Mouse (Mus musculus) liver, postnatal 0 days (tissue): ENCODE measurements around the gene Rab13. TPM values are rescaled to one million over a fixed set of nuclear protein-coding genes. Genes with fewer than 3 reads are reported as not detected.

Experiments
- ATAC-seq: fragments of 200-750 bp; cut with Nextera tagmentation; 2 replicates; pipeline ENCODE4 v1.8.0; 2017; ENCODE audit warnings: mild to moderate bottlenecking, moderate library complexity
- DNase-seq: peaks from one replicate; pipeline ENCODE4 v3.0.0-alpha.2; 2016
- H3K27ac ChIP-seq: fragments of 300-500 bp; sonication (generic); 2 replicates; pipeline ENCODE4 v1.5.1; 2014; ENCODE audit warnings: antibody characterized with exemption, moderate library complexity, mild to moderate bottlenecking, low read depth
- H3K27me3 ChIP-seq: fragments of 300-500 bp; sonication (generic); 2 replicates; pipeline ENCODE4 v1.6.1; 2014; ENCODE audit warnings: low read length, control low read depth, mixed read lengths; ENCODE audit not compliant: insufficient read depth
- H3K36me3 ChIP-seq: fragments of 300-500 bp; sonication (generic); replicated peaks from 2 replicates; pipeline ENCODE4 v1.6.1; 2014; ENCODE audit warnings: mild to moderate bottlenecking, control low read depth, low read length, moderate library complexity, mixed read lengths; ENCODE audit not compliant: insufficient read depth
- H3K4me1 ChIP-seq: fragments of 300-500 bp; sonication (generic); 2 replicates; pipeline ENCODE4 v1.6.1; 2014; ENCODE audit warnings: antibody characterized with exemption, mild to moderate bottlenecking, control low read depth; ENCODE audit not compliant: insufficient read depth
- H3K4me2 ChIP-seq: fragments of 300-500 bp; sonication (generic); 2 replicates; pipeline ENCODE4 v1.6.1; 2014; ENCODE audit warnings: low read depth, mild to moderate bottlenecking, low read length, moderate library complexity, mixed read lengths
- H3K4me3 ChIP-seq: fragments of 300-500 bp; sonication (generic); 2 replicates; pipeline ENCODE4 v1.5.1; 2014; ENCODE audit warnings: low read depth, low read length
- H3K9ac ChIP-seq: fragments of 300-500 bp; sonication (generic); replicated peaks from 2 replicates; pipeline ENCODE4 v1.6.1; 2014; ENCODE audit warnings: mild to moderate bottlenecking, moderate library complexity
- H3K9me3 ChIP-seq: fragments of 300-500 bp; sonication (generic); 2 replicates; pipeline ENCODE4 v1.6.1; 2016; ENCODE audit warnings: mild to moderate bottlenecking, control low read depth, low read length, mixed read lengths
- CTCF ChIP-seq: sonication (generic); IDR thresholded peaks from 2 replicates; pipeline ENCODE4 v1.5.1; 2016; ENCODE audit warnings: antibody characterized with exemption, low read depth
- EP300 ChIP-seq: IDR thresholded peaks from 2 replicates; pipeline ENCODE4 v1.6.1; 2016; ENCODE audit warnings: antibody characterized with exemption, low read depth, mild to moderate bottlenecking
- WGBS: fragments of 180-500 bp; shearing (Covaris S2); extraction: QIAGEN DNeasy Blood & Tissue Kit; methylation state at CpG from one replicate; pipeline ENCODE4 v1.1.7; 2014; ENCODE audit not compliant: insufficient replicate concordance; 5-methylcytosine and 5-hydroxymethylcytosine counted together
- polyA plus RNA-seq: library from polyadenylated mRNA; unstranded; fragments of >200 nt; fragmentation: Nextera tagmentation; extraction: Ambion mirVana; gene quantifications from 2 replicates; pipeline ENCODE4 v1.2.1, GENCODE M21; 2015

The Rab13 gene
- polyA plus RNA-seq, 1 experiment from 2014 or later, result 4.9 TPM

DNA sequence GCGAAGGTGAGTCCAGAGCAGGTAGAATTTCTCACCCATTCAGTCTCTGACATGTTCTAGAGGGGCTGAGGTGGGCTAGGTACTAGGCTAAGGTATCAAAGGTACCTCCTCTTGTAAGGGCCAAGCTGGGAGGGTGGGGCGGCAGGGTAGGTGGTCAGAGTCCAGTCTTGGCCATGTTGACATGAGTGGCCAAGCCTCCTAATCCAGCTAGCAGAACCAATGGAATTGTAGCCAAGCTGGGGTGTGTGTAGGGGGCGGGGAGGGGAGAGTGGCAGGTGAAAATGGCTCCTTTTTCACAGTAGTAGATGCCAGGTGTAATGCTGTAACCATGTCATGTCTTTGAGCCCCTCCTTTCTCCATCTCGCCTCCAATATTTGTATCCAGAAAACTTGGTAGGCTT lies 45.0 kb downstream of the Rab13 start:
- Histone ChIP-seq H3K9ac (no peak overlapping the region), H3K27me3 (no peaks in the 10 kb centered on the region), H3K36me3 (peaks cover 52% of the 10 kb centered on the region), H3K4me3 (no peak overlapping the region), H3K9me3 (no peaks in the 10 kb centered on the region), H3K4me1 (peaks cover 15% of the 10 kb centered on the region), H3K4me2 (no peak overlapping the region), H3K27ac (peak overlapping the region; percentile 79)
- DNase-seq (peak; percentile 70), ATAC-seq (peak; percentile 68)
- WGBS, result 66% methylated on average over 4 of the region's 4 CpGs
- peak; percentile 82 for TF ChIP-seq EP300
- TF ChIP-seq CTCF, result no peak

DNA sequence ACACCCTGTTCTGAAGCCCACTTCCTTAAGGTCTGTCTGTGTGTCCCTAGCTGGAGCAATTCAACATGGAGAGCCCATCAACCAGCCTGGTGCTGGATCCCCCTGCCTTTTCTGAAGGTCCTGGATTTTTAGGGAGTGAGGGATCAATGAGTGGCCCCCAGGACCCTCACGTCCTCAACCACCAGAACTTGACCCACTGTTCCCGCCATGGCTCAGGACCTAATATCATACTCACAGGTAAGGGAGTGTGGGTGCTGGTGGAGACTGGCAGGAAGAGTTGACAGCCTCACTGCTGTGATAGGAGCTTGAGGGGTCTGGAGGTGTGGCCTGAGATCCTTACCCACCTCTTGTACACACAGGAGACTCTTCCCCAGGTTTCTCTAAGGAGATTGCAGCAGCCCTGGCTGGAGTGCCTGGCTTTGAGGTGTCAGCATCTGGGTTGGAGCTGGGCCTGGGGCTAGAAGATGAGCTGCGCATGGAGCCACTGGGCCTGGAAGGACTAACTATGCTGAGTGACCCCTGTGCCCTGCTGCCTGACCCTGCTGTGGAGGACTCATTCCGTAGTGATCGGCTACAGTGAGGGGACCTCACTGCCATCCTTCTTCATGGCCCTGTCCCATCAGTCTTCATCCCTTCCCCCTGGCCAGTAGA lies 49.8 kb downstream of the Rab13 start:
- TF ChIP-seq EP300 (no peak), CTCF (no peak)
- Histone ChIP-seq H3K4me1 (peaks cover 26% of the 10 kb centered on the region), H3K9ac (no peak overlapping the region), H3K36me3 (peaks cover 54% of the 10 kb centered on the region), H3K27me3 (no peaks in the 10 kb centered on the region), H3K4me3 (no peak overlapping the region), H3K9me3 (no peaks in the 10 kb centered on the region), H3K4me2 (no peak overlapping the region), H3K27ac (no peak overlapping the region)
- ATAC-seq (no peak), DNase-seq (no peak)
- 93% methylated on average over 5 of the region's 5 CpGs for WGBS

DNA sequence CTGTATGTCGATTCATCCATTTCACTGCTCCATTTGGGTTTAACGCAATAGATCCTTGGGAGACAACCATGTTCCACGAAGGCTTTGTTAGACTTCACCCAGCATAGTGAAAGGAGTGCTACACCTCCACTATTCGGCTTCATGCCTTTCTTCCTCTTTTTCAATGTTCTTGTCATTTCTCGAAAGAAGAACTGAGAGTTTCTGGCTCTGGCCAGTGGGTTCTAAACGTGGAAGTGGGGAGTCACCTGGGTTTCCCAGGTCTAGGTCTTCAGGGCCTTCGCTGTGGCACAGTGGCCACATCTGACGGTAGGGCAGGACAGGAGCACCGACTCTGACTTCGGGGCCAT lies 51.2 kb downstream of the Rab13 start:
- Histone ChIP-seq H3K4me3 (peak overlapping the region; percentile 76), H3K9ac (peak overlapping the region; percentile 81), H3K4me2 (peak overlapping the region; percentile 87), H3K36me3 (peaks cover 45% of the 10 kb centered on the region), H3K27ac (peak overlapping the region; percentile 98), H3K4me1 (peaks cover 27% of the 10 kb centered on the region), H3K9me3 (no peaks in the 10 kb centered on the region), H3K27me3 (no peaks in the 10 kb centered on the region)
- DNase-seq, result no peak
- no peak for TF ChIP-seq CTCF
- no peak; the same call in 1 of the 2 replicates for TF ChIP-seq EP300
- 19% methylated on average over 10 of the region's 10 CpGs for WGBS
- no peak for ATAC-seq

DNA sequence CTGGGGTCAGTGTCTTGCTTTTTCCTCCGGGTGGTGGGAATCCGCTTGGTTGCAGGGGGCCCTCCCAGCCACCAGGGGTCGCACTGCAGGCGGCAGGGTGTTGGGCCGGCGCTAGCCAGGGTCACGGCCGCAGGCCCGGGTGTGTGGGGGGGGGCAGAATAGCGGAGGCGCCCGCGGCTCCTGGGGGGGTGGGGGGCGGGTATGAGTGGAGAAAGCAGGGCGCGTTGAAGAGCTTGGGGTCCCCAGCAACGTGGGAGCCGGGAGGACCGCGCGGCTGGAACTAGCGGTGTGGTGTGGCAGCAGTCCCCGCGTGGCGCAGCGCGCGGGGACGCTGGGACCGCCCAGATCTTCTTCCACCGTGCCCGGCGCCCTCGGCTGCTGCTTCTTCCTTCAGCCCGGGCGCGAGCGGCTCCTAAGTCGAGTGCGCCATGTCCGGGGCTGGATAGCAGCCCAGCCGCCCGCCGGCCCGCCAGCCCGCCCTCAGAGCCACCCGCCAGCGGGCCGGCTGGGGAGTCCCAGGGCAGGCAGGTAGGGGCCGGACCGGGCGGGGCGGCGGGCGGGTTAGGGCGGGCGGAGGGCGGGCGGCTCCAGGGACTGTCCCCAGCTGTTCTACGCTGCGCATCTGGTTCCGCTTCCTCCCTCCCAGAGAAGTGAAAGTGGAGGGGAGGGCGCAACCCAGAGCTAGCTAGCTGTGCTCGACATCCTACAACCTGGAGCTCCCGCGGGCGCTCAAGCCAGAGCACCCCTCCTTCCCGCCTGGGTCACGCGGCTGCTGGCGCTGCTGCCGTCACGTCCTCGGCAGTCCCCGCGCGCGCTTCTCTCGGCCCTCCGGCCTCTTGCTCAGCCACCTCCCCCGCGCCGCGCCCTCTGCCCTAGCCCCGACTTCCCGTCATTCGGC lies 51.8 kb downstream of the Rab13 start, which contains the start of gene Dennd4b:
Gene Dennd4b (plus strand): TSS at position 152 of the 898 bp plus-strand sequence.
- H3K9ac ChIP-seq, result peak within 1 kb of the TSS; percentile 81
- no peaks in the 10 kb centered on the region for H3K27me3 ChIP-seq
- peak within 1 kb of the TSS; percentile 98 for H3K27ac ChIP-seq
- DNase-seq (peak; percentile 94), ATAC-seq (peak; percentile 92)
- H3K4me1 ChIP-seq, result peaks cover 27% of the 10 kb centered on the region
- peaks cover 40% of the 10 kb centered on the region for H3K36me3 ChIP-seq
- WGBS, result under 1% methylated on average over 71 of the region's 87 CpGs
- peak within 1 kb of the TSS; percentile 87 for H3K4me2 ChIP-seq
- no peaks in the 10 kb centered on the region for H3K9me3 ChIP-seq
- H3K4me3 ChIP-seq, result peak within 1 kb of the TSS; percentile 76
- TF ChIP-seq CTCF, result peak; percentile 97
- TF ChIP-seq EP300, result 0 out of 2 replicates have a peak, but pooled peaks have one; percentile 25

DNA sequence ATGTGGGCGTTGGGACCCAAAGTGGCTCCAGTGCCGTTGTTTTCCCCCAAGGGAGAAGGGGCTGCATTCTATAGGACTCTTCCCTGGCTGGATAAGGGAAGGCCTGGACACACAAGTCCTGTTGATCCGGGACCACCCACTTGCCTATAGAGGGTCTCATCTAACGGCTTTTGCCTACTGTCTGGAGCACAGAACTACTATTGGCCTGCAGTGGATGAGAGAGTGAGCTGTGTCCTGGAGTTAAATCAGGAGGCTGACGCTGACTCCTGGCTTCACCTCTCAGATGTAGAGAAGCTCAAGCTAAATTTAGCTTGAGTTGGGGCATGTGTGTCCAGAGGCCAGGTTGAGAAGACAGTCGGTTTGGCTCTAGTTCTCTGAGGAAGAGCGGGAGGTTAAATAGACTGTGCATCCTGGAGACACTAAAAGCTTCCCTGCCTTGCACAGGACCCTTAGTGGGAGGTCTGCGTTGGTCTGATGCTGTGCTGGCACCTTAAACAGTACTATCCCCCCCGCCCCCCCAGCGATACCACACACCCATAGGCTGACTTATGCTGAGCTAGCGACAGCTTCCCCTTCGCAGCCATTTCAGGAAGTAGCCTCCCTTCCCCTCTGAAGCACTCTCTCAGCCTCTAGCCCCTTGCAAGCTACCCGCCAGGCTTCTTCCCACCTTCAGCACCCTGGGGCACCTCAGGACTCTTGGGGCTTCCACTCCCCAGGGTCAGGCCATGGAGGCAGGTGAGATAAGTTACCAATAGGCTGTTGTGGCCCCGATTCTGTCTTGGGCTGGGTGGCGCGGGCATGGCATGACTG lies 52.6 kb downstream of the Rab13 start:
- peak; percentile 5 for ATAC-seq
- no peaks in the 10 kb centered on the region for H3K27me3 ChIP-seq
- peak; percentile 58 for DNase-seq
- peaks cover 27% of the 10 kb centered on the region for H3K4me1 ChIP-seq
- peaks cover 36% of the 10 kb centered on the region for H3K36me3 ChIP-seq
- H3K4me3 ChIP-seq, result peak overlapping the region; percentile 76
- H3K9me3 ChIP-seq, result no peaks in the 10 kb centered on the region
- H3K4me2 ChIP-seq, result peak overlapping the region; percentile 87
- WGBS, result 12% methylated on average over 16 of the region's 16 CpGs
- H3K9ac ChIP-seq, result peak overlapping the region; percentile 81
- peak overlapping the region; percentile 98 for H3K27ac ChIP-seq
- TF ChIP-seq EP300 (no peak), CTCF (no peak)
